Mouse (Mus musculus) CD4-positive naive resting alpha-beta T cell, adult 76 days (primary cell): ENCODE results near the gene Ppp1r1c. TPM values are rescaled to one million over a fixed set of nuclear protein-coding genes. Genes with fewer than 3 reads are reported as not detected.

Source experiments
- total RNA-seq: library from RNA; stranded (reverse); gene quantifications from one replicate; pipeline ENCODE4 v1.2.4, GENCODE M21; 2023

The Ppp1r1c gene
- total RNA-seq, result not detected

DNA sequence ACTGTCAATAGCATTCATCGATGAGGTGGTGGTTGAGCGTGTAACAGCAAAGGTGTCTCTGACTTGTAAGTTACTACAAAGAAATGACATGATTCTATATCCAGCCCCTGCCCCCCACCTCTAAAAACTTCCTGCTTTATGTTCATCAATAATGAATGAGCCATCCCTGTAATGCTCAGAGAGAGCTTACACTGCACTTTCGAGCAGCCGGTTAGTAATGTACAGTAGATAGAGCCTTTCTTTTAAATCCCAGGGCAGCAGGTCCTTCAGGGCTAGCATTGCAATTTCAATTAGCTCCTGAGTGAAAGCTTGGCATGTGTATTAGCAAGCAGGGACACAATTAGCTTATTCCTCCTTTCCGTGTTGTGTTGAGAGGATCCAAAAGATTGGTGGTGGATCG, at the start of gene Ppp1r1c:
TSS of gene Ppp1r1c (plus strand) at position 206 of the 400 bp plus-strand sequence.

Other genes with a start within 250 kb of the Ppp1r1c start
- 37.5 TPM for gene Itprid2, start 72.4 kb upstream of the Ppp1r1c start, total RNA-seq